Mouse (Mus musculus): ENCODE data around the gene Rassf2.

The Rassf2 gene

DNA sequence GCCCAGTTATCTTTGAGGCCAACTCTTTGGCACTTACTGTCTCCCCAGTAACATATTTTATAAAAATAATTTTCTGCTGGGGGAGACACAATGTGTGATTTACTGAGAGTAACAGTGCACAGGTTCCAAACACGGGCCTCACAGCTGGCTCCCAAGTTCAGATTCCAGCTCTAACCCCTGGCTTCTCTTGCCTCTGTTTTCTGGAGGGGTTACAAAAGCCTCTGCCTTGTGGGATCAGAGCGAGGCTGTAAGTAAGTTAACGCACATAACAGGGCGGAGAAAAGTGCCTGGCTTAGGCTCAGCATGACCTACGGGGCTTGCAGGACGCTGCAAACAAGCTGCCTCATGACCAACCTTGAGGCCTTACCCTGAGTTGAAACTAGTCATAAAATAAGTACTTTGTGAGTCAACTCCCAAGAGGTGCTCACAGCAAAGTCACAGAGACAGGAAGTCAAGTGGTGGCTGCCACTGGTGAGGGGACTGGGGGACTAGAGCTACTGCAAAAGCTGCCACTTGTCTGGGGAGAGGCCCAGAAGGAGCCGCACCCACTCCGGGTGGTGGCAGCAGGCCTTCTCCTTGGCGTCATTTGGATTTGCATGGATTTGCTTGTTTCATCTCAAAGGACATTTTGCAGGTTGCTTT is 25.4 kb downstream of the Rassf2 start:
- DNase-seq, result no peak

DNA sequence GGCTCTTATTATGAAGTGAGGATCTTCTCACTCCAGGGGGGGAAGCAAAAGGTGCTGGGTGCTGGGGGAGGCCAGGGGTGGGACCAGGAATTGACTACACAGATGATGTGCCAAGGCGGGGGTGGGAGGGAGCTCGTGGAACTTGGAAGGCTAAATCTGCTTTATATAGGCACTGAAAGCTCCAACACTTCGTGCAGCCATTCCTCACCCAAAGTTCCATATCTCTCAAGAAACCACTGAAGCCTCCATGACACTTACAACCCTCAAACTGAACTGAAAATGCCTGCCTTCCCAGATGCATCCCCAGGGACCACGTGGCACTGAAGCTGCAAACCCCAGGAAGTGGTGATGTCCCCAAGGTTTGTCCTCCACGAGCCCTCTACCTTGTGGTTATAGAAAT is 26.1 kb downstream of the Rassf2 start:
- DNase-seq, result no peak

DNA sequence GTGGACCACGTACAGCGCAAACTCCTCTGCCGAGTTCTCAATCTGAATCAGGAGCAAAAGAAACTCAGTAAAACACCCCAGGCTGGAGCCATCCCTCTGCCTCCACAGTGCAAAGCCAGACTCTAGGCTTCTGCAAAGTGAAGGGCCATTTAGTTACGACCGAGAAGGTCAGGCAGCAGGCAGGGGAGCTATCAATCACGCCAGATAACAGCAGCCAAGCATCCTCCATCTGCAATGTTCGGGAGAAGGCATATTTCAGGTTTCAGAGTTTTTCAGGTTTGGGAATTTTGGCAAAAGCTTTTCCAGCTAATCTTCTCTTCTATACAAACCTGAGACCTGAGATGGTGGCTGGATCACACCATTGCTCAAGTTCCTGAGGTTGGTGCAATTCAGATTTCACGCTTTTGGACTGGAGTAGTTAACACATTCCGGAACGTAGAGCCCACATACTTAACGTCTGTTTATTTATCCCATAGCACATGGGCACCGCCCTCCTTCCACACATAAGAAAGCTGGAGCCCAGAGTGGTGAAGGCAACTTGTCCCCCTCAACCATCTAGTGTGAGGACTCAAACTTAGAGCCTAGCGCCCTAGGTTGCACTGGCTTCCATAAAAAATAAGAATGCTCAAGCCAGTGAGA is 28.2 kb downstream of the Rassf2 start:
- no peak for DNase-seq

DNA sequence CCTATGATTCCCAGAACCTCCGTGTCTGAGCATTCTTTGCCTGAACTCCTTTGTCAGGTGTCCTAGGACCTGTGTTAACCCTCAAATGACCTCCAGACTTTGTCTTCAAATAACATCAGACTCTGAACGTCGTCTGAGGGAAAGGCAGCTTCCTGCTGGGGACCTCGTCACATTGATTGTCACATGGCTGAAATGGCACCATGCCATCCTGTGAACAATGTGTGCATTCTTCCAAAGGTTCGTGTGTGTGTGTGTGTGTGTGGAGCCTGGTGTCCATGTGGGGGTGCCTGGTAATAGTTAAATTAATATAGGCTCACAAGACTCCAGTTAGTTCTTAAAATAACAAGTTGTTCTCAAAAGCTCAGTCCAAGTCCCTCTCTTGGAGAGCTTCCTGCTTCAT is 32.7 kb downstream of the Rassf2 start:
- peak; percentile 40 to 46 for DNase-seq

DNA sequence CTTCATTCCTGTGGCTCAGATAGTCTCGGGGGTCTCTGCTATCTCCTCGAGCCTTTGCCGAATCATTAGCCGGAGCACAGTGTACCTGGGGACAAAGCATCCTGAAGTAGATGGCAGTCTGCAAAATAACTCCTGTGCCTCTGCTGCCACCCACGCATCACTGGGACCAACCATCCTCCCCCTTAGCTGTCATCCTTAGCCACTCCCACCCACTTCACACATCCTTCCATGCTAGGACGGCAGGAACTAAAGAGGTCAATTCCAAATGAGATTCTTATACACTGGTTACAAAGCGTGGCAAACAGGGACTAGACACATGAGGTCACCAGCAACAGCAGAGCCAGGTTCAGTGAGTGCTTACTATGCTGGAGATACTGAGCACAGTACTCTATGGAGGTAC is 33.7 kb downstream of the Rassf2 start:
- DNase-seq, result peak in 1 of 2 experiments; percentile 17

DNA sequence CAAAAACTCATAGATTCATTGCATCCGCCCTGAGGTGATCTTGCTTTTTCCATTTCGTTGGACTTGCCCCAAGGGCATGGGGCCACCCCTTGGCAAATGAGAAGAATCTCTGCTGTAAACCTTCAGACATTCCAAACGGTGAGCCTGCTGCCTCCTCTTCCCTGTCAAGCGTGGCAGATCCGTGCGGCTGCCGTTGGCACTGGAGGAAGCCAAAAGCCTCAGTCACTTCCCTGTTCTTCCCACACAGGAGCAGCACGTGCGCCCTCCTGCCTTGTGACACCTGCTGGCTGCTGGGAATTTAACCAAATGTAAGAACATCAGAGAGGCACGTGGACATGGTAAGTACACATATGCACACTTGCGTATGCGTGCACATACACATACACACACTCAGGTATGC is 34.3 kb downstream of the Rassf2 start:
- peak; percentile 83 for DNase-seq

DNA sequence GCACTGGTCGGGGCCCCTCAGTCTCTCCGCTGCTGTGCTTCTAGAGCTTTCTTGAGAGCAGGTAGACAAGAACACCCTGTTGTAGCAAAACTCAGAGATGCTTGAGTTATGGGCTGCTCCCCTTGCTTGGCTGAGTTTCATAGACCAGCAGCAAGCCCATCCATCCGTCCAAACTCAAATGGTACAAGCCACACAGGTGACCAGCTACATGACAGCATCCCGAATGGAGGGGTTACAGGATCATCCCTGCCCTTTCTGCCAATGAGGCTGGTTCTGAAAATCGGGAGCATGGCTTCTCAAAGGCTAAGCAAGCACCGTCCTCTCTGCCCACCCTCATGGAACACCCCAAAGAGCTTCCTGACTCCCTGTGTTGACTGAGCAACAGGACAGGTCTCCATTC is 35.1 kb downstream of the Rassf2 start:
- DNase-seq, result no peak

- DNase-seq, result peak; percentile 53 to 54
Measured at GRCm38 (mm10) chr2:131993563-131994088, 36.4 kb downstream of the Rassf2 start.

DNA sequence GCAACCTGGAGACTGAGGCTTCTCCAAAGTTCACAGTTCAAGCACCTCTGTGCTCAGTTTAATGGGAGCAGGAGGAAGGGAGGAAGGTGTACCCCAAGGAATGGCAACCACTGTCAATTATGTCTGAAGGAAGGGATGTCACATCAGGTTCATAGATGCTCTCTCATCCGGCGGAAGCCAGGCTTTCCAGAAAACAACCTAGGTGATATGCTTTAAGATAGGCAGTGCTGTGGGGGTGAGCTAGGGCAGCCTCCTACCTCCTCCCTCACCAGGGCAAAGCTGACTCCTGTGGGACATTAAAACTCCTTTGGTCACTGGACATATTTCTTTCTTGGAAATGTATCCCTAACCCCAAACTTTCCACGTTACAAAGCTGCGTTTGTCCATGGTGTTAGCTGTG is 36.9 kb downstream of the Rassf2 start:
- no peak for DNase-seq

- DNase-seq, result no peak
Measured at GRCm38 (mm10) chr2:131992487-131992886, 37.6 kb downstream of the Rassf2 start.

- DNase-seq, result no peak
Measured at GRCm38 (mm10) chr2:131988550-131988949, 41.5 kb downstream of the Rassf2 start.

GRCm38 (mm10) chr2:131987950-131988349 is 42.1 kb downstream of the Rassf2 start:
- DNase-seq, result no peak

GRCm38 (mm10) chr2:131982546-131983196 is 47.4 kb downstream of the Rassf2 start:
- DNase-seq, result peak; percentile 80 to 83

GRCm38 (mm10) chr2:131980866-131981265 is 49.2 kb downstream of the Rassf2 start:
- peak in 1 of 2 experiments; percentile 33 for DNase-seq

DNA sequence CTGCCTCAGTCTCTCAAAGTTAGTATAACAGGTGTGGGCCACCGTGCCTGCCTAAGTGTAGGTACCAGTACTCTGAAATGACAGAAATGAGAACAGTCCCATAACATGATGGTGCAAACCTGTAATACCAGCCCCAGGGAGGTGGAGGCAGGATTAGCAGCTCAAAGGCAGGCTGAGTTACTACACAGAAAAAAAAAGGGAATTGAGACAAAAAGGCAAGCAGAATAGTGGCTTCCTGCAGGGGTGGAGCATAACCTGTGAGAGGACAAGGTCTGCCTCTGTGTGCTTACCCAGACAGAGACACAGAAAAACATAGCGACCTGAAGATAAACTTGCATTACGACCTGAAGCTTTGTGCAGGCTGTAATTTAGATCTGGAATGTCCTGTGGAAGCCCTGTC is 53.4 kb downstream of the Rassf2 start:
- DNase-seq, result no peak

- no peak for DNase-seq
Measured at GRCm38 (mm10) chr2:131971098-131971497, 59.0 kb downstream of the Rassf2 start.

GRCm38 (mm10) chr2:131970597-131970996 is 59.5 kb downstream of the Rassf2 start:
- no peak for DNase-seq

GRCm38 (mm10) chr2:131961671-131962070 is 68.4 kb downstream of the Rassf2 start:
- DNase-seq, result no peak

DNA sequence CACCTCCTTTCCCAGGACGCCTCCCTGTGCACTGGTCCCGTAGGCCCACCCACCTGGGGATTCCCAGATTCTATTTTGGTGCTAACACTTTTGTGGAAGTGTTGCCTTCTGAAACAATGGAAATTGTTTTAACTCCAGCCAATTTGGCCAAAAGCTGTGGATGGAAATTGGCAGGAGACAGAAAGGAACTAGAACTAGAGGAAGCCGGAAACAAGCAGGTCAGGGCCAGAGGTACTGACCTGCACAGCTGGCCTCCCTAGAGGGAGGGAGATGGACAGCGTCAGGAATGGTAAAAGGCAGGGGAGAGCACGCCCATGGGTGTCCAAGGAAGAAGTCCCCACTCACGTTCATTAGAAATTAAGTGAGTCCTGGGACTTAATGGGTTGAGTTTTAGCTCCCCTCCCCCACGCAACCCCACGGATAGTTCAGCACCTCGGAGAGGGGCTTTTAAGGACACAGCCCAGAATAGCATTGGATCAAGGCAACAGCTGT is 72.3 kb downstream of the Rassf2 start:
- DNase-seq, result no peak

DNA sequence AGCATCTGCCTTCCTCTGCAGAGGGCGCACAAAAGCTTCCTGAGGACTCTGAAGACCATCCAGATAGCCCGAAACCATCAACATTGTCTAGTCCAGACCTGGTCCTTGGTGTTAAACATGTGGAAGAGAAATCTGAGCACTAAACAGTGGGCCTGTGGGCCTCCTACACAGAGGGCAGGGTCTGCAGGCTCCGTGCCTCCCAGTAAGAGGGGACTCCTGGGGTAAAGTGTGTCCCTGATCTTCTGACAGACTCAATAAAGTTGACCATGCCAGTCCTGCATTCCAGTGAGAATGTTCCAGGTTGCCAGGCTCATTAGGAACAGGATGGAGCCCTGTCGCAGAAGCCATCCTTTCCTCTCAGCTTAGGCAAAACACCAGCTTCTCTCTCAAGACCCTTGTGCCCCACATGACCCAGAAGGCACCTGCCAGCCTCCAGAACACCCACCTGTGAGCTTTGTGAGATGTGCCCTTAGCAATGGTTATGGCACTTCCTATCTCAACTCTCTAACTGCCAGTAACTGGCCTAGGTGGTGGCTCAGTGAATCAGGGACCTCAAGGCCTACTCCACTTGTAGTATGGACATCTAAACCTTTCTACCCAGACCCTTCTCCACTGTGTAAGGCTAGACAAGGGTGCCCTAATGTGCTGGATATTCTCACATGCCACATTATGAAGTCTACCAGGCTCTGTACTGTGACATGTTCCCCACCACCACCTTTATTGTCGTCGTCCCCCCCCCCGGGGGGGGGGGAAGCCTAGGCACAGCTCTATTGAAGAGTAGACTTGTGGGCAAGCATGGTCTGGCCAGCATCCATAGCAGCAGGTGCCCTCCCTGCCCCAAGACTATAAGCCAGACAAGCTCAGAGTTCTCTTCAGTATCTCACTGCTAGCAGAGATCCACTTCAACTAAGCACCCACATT is 73.5 kb downstream of the Rassf2 start:
- DNase-seq, result no peak

DNA sequence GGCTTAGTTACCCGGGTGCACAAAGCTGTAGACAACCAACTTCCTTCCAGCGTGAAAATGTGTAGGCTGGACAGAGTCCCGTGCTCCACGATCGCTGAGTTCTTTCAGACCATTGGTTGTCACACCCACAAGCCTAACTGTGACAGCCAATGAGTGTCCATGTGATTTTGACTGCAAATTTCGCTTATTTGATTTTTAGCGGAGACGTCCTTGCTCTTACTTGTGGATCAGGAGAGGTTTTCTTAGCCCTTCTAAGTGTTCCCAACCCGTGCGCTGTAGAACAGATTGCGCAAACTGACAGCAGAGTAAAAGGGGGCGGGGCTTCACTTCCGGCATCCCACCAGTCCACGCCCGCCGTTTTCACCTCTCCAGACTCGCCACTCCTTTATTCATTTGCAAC is 74.8 kb downstream of the Rassf2 start:
- DNase-seq, result peak; percentile 57 to 58

DNA sequence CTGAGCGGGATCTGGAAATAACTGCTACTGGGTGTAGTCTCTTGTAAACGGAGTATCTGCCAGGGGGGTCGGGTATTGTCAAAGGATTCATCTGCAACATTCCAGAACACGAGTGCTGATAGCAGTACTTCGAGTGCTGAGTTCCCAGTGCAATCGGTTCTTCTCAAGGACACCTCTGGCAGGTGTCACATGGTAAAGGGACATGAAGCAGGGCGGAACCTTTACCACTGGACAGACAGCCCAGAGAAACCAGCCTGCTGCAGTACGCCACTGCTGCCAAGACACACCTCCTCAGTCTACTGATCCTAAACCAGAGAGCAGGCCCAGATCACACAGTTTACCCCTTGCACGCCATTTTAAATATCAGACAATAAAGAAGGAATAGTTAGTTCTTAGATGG is 75.2 kb downstream of the Rassf2 start:
- DNase-seq, result no peak

- no peak for DNase-seq
Measured at GRCm38 (mm10) chr2:131953711-131954110, 76.3 kb downstream of the Rassf2 start.
